Mouse (Mus musculus) cerebellum, adult 9-10 months (tissue): ENCODE data around the gene Jsrp1.
A peak's percentile ranks its signal among the peaks of the same experiment; 100 is the strongest.
"Not testable (repeated sequence)": the region's sequence is repeated elsewhere in the genome, so short reads cannot be mapped to it uniquely, and the experiment has no call there.

ENCODE experiments used
- DNase-seq: peaks from one replicate; pipeline ENCODE4 v3.0.0; 2022

The Jsrp1 gene

DNA sequence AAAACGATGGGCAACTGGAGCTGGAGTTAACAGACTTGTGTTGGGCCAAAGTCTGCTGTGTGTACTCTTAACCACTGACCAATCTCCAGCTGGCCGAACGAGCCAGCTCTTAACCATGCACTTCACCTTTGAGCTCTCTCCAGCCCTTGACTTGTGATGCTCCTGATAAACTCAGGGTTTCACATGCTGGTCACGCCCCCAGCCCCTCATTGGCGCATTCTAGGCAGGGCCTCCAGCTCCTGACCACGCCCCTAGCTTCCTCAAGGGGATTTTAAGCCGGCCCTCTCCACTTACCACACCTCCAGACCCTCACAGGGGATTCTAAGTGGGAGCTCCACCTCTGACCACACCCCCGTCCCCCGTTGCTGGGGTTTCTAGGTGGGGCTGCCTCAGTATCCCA, 17.8 kb upstream of the Jsrp1 start:
- DNase-seq, result peak; percentile 45

DNA sequence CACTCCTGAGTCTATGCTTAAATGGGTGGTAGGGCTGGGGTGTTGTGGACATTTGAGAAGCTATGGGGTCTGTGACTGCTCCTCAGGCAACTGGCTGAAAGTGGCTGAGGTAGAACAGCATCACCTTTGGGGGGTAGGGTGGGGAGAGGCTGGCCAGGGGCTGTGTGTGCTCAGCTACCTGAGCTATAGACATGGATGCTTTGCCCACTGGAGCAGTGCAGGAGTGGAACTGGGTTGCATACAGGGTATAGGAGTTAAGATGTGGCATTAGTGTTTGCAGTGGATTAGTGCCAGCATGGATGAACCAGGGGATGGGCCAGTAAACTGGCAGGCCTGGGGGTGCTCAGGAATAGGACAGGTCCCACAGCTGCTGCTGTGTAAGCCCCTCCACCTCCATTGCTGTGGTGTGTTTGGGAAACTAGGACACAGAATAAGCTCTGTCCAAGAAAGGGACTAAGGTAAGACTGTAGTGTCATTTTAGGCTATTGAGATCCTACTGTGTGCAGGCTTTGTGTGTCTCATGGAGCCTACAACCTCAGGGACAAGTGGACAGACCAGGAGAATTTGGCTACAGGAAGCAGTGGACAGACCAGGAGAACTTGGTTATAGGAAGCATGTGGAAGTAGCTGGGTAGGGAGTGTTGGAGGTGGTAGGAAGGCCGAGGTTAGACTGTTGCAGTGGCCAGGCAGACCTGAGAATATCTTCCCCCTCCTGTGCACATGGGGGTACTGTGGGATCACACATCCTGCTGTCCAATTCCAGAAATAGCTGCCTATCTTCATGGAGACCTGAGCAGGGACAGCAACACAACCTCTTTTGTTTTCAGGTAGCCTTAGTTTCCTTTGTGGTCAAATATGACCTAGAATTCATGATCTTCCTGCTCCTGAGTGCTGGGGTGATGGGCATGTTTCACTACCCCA, 16.3 kb upstream of the Jsrp1 start:
- DNase-seq, result peak; percentile 59

DNA sequence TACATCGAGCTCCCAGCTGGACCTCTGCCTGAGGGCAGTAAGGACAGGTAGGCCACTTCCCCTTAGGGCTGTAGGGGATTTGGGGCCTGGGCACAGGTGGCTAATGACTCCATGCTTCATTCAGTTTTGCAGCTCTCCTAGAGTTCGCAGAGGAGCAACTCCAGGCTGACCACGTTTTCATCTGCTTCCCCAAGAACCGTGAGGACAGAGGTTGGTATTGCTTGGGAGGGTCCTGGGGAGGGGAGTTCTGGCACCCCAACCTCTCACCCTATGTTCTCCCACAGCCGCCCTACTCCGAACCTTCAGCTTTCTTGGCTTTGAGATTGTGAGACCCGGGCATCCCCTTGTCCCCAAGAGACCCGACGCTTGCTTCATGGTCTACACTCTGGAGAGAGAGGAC, 15.3 kb upstream of the Jsrp1 start:
- not testable (repeated sequence) for DNase-seq

DNA sequence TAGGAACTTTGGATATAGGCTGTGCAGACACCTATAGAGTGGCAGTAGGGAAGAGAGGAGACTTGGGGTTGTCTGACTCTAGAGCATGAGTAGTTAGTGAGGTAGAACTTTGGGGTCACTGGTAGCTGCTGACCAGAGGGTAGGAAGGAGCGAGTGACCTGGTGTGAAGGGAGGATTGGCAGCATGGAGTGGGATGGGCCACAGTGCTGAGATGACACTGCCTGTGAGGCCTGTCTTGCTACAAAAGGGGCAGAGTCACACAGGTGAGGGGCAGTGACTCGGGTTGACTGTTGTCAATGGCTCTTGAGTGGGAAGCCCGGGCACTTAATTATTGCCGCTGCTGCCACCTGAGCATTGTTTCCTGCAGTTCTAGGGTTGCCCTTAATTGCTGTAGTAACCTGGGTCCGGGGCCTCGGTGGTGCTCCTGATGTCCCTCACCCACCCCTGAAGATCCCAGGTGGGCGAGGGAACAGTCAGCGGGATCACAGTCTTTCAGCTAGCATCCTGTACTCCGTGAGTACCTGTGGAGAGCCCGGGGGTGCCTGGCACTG, 14.6 kb upstream of the Jsrp1 start:
- peak; percentile 59 for DNase-seq

DNA sequence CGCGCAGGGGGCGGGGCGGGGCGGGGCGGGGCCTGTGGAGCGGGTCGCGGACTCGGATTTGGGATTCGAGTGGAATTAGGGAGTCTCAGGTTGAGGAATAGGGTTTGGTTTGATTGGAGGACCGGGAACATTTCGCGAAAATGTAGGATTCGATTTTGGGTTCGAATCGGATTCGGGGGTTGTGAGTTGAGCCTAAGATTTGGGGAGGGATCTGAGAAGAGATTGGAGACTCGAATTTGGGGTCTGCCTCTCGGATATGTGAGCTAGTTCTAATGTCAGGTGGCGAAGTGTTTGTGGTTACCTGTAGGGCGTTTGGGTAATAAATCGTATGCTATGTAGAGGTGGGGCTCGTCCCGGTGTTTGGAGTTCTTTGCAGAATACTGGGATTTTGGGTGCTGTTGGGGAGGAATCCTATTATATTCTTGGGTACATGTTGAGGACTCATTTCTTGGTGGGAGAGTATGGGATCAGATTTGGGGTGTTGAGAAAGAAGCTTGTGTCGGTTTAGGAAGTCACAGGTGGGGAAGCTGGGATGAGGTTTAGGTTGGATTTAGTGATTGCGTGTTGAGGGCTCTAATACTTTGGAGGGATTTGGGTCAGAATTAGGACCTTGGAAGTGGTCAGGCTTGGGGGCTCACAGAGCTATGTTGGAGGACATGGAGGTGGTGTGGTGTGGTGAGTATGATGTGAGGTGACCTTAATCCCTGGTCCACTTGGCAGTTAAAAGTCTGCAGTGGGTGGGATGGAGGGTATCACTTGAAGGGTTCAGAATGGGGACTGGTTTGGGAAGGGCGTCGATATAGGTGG, 14.0 kb upstream of the Jsrp1 start:
- DNase-seq, result peak; percentile 60

DNA sequence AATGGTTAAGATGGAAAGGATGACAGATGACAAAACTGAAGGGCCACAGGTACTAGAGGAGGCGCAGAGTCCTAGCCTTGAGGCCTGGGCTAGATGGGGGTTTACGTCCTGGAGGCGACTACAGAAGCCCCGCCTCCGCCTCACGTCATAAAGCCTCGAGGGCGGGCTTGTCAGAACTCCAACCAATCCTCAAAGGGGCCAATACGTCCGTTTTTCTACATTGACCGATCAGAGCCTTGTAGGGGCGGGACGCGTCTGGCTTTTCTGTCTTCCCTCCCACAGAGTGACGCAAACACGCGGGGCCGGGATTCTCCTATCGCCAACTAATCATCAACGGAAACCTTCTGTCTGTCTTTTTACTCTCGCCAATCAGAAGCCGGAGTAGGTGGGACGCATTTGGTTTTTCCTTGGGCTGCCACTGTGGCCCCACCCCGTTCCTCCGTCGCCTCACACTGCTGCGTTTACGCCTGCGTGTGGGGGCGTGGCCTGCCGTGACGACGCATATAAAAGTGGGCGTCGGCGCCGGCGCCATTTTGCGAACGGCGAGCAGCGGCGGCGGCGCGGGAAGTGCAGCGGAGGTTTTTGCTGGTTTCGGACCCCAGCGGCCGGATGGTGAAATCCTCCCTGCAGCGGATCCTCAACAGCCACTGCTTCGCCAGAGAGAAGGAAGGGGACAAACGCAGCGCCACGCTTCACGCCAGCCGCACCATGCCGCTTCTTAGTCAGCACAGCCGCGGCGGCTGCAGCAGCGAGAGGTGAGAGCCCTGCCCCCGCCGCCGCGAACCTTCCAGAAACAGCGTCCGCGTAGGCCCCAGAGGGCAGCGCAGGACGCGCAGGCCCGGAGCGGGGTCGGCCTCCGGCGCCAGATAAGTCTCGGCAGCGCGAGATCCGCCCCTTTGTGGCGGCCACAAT, 13.1 kb upstream of the Jsrp1 start, which contains the start of gene Oaz1:
TSS of gene Oaz1 (plus strand) at position 506 of the 912 bp plus-strand sequence.
- DNase-seq, result peak; percentile 100

DNA sequence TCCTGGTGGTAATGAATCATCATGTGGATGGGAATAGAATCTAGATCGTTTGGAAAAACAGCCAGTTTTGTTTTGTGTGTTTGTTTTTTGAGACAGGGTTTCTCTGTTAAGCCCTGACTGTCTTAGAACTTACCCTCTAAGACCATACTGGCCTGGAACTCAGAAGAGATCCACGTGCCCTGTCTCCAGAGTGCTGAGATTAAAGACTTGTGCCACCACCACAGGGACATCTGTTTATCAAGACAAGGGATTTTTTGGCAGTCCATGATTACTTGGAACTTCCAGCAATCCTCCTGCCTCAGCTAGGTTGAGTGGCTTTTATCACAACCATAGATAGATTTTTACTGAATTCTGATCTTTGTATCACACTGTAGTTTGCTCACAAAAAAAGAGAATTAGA, 11.5 kb upstream of the Jsrp1 start:
- DNase-seq, result peak; percentile 44

DNA sequence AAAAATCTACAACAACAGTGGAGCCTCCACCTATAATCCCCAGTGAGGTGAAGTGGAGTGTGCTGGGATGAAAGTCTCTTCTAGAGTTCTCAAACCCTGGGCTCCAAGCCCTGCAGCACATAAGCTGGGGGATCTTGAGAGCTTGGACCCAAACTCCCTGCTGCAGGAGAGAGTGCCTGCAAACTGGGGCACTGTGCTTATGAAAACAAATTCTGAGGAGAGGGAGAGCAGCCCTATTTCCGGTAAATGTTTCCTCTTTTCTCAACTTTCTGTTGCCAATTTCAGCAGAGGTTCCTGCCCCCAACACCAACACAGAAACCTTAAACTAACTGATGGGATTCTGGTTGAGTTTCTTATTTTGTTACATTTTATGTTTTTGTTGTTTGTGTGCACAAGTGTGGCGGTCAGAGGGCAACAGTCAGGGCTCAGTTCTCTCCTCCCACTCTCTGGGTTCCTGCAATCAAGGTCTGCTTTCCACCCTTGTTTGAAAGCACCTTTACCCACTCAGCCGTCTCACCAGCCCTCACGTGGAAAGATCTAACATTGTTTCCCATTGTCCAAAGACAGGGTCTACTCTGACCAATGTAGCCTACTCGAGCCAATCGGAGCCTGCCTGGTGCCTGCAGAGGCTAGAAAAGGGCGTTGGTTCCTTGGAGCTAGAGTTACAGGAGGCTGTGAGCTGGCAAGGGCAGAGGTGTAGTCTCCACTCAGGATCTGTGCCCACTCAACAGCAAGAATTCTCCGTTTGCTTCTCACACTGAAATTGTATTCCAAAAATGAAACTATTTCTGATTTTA, 10.7 kb upstream of the Jsrp1 start:
- DNase-seq, result no peak

DNA sequence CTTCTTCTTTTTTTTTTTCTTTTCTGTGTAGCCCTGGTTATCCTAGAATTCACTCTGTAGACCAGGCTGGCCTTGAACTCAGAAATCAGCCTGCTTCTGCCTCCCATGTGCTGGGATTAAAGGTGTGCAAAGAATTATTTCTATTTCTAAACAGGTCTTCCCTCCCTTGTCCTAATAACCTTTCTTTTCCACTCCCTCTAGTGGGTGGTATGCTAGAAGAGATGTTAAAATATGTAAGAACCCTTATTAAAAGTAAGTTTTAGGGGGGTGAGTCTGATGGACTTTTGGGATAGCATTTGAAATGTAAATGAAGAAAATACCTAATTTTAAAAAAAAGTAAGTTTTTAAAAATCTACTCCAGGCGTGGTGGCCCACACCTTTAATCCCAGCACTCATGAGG, 10.0 kb upstream of the Jsrp1 start:
- no peak for DNase-seq

DNA sequence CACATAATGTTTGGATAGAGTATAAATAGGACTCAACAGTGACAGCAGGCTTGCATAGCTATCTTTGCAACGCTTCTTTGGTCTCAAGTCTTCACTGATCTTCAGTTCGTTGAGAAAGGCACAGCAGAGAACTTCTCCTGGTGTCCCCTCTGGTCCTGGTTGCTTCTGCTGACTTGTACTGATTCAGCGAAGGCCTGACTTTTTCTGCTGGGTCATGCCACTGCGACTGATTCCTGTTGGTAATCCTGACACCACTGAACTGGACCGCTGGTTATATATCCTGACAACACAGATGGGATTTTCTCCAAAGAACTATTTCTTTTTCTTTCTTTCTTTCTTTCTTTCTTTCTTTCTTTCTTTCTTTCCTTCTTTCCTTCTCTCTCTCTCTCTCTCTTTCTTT, 9.2 kb upstream of the Jsrp1 start:
- DNase-seq, result no peak

DNA sequence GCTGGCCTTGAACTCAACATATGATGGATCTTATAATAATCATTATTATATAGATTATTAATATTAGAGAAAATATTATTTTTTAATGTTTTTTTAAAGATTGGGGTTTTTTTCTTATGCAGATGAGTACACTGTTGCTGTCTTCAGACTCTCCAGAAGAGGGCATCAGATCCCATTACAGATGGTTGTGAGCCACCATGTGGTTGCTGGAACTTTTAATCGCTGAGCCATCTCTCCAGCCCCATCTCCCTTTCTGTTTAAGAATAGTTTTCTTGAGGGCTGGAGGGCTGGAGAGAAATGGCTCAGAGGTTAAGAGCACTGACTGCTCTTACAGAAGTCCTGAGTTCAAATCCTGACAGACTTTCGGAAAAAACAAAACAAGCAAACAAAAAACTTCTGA, 8.7 kb upstream of the Jsrp1 start:
- no peak for DNase-seq

DNA sequence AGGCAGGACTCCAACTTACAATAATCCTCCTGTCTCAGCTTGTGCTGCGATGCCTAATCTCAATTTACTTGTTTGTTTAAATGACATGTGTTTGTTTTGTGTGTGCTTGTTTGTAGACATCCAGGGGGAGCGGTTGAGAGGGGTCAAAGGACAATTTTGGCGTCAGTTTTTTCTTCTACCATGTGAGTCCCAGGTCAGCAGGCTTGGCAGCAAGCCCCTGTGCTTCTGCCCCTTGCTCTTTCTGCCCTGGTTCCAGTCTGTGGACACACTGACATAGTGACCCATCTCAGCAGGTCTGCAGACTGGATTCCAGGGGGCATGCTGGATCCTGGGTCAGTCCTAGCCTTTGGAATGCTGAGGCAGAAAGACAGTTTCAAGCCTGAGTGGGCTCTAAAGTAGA, 6.1 kb upstream of the Jsrp1 start:
- no peak for DNase-seq

DNA sequence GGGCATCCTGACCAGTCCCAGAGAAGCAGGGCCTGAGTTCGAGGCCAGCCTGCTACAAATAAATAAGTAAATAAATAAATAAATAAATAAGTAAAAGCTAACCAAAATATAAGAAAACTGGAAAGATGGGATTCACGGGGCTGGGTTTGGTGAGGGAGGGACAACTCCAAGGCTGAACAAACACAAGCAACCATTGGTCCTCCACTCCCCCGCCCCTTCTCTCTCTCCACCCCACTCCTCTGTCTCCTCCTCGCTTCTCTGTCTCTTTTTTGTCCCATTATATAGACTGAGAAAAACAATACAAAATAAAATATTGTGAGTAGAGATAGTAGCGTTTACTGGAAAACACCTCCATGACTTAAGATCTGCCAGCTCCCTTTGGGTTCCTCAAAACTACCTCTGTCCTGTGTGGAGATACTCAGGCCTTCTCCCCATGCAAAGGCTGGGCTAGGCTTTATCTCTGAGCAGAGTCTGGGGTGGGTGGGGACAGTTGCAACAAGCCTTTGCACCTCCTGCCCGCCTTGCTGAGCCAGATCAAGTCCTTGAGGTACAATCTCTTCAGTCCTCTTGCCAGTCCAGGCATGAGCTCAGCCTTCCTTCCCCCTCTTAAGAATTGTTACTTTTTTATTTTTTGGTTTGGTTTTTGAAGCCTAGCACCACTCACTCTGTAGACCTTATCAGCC, 5.4 kb upstream of the Jsrp1 start:
- no peak for DNase-seq

DNA sequence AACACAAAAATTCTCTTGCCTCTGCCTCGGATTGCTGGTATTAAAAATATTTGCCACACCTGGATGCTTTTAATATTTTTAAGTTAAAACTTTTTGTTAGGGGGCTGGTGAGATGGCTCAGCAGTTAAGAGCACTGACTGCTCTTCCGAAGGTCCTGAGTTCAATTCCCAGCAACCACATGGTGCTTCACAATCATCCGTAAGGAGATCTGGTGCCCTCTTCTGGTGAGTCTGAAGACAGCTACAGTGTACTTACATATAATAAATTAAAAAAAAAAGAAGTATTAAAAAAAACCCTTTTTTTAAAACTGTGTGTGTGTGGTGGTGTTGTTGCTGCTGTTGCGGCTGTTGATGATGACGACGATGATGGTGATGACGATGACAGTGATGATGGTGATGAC, 4.7 kb upstream of the Jsrp1 start:
- not testable (repeated sequence) for DNase-seq

DNA sequence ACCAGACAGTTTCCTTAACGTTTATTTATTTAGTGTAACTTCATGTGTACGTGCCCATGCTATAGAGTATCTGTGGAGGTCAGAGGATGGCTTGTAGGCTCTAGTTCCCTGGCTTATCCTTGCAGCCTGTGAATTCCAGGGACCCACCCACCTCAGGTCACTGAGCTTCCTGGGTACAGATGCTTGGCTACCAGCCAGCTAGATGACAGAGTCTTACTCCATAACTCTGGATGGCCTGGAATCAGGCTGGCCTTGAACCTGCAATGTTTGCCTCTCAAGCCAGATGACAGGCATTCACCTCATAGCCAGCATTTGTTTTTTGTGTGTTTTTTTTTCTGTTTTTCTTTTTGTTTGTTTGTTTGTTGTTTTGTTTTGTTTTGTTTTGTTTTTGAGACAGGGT, 3.9 kb upstream of the Jsrp1 start:
- DNase-seq, result no peak

DNA sequence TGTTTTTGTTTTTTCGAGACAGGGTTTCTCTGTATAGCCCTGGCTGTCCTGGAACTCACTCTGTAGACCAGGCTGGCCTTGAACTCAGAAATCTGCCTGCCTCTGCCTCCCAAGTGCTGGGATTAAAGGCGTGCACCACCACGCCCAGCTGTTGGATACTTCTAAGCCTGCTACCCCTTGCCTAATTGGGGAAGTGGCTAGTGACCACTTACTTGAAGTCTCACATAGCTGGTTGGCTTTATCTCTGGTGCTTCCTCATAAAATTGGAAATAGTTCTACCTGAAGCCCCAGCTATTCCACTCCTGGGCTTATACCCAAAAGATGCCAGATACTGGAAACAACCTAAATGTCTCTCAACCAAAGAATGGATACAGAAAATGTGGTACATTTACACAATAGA, 3.0 kb upstream of the Jsrp1 start:
- not testable (repeated sequence) for DNase-seq

DNA sequence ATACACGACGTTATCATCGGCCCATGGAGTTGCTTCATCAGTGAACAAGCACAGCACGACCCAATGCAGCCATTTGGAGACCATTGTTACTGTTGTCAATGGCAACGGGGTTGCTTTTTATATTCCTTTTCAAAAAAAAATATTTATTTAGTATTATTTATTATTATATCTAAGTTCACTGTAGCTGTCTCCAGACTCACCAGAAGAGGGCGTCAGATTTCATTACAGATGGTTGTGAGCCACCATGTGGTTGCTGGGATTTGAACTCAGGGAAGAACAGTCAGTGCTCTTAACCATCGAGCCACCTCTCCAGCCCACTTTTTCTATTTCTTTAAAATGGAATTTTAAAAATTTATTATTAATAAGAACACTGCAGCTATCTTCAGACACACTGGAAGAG, 1.5 kb upstream of the Jsrp1 start:
- DNase-seq, result no peak

DNA sequence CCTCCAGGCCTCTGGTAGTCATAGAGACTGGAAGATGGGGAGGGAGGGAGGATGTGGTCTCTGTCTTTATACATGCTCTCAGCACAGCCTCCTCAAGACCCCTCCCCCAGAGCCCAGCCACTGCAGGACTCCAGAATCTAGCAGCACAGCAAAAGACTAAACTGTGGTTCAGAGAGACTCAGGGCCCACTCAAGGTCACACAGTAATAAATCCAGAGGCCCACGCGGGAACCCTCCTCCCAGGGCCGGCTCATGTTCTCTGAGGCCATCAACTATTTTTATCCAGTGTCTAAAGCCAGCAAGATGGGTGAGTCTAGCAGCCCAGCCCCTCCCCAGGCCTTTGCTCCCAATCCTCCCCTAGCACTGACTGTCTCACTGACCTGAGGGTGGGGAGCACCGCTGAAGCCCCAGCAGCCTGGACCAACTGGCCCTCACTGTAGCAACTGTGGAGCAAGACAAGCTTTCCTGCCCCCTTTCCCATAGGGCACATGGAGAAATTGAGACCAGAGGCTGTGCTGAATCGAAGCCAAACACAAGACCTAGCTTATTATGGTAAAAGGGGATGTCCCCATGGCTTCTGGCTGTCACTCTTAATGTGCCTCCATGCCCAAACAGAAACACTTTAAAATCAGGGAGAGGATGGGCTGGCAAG, 782 bp downstream of the Jsrp1 start:
- no peak for DNase-seq

DNA sequence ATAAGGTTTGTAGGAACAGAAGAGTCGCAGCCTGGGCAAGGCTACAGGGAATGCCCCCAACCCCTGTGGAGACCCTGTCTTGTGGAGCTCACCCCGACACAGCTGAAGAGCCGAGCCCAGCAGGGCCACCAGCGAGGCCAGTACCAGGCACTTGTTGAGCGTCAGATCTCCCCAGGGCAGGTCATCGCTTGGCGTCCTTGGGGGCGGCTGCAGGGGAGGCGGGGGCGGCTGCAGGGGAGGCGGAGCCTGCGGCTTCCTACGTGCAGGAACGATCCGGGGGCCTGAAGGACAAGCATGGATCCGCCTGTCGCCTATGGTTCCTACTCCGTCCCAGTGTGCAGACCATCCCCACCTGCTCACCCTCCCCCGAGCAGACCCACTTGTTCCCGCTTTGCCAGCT, 3.2 kb downstream of the Jsrp1 start:
- DNase-seq, result no peak

DNA sequence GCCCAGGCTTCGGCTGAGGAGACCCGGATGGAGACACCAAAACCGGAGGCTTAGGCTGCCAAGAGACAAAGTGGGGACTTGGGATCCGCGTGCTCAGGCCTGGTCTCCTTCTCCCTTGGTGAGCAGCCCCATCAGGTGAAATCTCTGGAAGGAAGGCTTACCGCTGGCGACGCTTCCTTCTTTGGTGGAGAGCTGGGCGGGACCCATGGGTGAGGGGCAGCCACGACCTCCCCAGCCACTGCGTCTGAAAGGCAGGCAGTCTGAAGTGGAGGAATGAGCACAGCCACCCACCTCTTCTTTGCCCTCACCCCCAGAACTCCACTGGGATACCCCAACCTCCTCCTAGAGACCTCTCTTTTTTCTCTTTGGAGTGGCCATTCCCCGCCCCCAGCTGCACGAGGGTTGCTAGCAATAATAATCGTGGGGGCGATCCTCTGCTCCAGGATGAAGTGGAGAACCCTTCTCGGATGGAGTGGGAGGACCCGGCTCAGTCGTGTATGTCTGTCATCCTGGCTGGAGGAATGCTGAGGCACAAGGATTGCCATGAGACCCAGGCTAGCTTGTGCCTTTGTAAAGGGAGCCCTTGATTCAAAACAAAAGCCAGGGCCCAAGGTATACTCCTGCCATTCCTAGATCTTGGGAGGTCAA, 4.2 kb downstream of the Jsrp1 start:
- DNase-seq, result no peak
